Mouse (Mus musculus): ENCODE results near the gene Ing2. TPM values are rescaled to one million over a fixed set of nuclear protein-coding genes. Genes with fewer than 3 reads are reported as not detected.

The Ing2 gene
- polyA plus RNA-seq (2012) = 5.9 and 9.0 TPM in 2 replicates

DNA sequence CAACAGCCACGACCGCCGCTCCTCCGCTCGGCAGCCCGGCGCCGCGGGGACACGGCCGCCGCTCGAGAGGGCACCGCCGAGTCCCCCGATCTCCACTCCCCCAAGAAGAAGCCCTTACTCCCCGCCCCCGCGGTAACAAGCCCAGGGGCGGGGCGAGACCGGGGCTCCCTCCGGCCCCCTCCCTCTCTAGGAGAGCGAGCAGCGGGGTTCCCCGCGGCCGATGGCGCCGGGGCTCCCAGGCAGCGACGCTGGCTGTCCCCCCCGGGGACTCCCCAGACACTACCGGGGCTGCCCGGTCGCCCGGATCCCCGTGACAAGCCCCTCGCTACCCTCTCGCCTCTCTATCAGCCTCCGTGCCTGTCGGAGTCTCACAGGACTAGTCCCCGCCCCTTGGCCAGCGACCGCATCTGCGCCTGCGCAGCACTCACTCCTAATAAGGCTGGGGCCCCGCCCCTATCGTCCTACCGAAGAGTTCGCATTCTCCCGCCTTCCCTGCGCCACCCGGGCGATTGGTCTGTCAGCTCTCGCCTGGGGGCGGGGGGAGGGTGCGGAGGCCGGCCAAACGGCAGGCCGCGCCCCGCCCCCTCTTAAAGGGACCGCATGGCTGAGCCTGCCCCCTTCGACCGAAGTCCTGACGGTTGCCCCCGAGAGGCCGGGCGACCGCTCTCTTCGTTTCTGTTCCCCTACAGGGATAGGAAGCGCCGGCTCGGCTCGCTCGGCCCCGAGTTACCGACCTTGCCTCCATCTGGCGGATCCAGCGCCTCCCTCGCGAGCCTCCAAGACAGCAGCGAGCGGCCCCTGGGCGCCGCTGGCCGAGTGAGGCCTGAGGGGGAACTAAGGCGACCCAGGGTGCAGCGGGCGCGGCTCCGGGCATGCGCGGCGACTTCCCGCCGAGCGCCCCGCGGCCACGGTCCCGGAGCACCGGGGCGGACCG is at the start of gene Ing2:
Gene Ing2 (minus strand): TSS at position 780 of the 934 bp plus-strand sequence.
- no peak for TF ChIP-seq GATA1 (IDR thresholded peaks at IDR 0.05; ENCODE audit: low read length)

GRCm38 (mm10) chr8:47721609-47722008 is 46.3 kb upstream of the Ing2 start:
- no peak for TF ChIP-seq GATA1 (IDR thresholded peaks at IDR 0.05; ENCODE audit: low read length)

GRCm38 (mm10) chr8:47718641-47719040 is 43.3 kb upstream of the Ing2 start:
- no peak for TF ChIP-seq GATA1 (IDR thresholded peaks at IDR 0.05; ENCODE audit: low read length)

DNA sequence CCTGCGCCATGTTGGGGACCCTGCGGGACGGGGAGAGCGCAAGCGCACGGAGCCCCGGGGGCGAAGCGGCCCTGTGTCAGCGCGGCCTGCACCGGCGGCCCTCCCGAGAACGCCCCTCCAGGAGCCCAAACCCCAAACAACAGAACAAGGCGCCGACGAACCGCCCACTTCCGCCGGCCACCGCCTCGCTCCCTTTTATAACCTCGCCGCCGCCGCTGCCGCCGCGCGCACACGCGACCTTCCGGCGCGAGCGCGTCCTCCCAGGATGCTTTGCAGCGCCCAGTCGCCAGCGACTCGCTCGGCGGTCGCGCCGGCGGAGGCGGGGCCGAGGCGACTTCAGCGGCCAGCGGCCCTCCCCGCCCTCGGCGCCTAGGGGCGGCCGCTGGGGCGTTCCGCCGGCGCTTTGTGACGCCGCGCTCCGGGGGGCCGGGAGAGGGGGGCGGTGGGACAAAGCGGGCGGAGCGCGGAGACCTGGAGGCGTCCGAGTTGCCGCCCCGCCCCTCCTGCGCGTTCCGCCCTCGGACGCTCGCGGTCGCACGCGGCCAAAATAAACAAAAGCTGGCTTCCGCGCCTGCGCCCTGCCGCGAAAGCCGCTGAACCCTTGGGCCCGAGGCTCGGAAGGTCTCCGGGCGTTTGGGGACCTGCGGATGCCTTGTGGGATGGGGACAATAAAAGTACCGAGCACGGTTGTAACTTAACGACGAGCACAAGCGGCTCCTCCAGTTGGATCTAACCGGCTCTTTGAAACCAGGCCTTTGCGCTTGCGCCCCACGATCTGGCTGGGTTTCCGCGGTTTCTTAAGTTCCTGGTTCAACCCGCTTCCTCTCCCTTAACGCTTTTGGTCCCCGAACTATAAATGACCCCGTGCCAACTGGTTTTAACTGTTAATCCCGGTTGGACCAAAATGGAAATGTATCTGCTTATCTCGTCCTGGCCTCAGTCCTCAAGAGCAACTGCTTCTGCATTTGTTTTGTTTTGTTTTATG is 38.7 kb upstream of the Ing2 start, which contains the start of gene Cdkn2aip:
Gene Cdkn2aip (minus strand): TSS at position 172 of the 985 bp plus-strand sequence.
- TF ChIP-seq GATA1 (IDR thresholded peaks at IDR 0.05; ENCODE audit: low read length) = no peak

GRCm38 (mm10) chr8:47713171-47713663 is 37.9 kb upstream of the Ing2 start:
- TF ChIP-seq GATA1 (IDR thresholded peaks at IDR 0.05; ENCODE audit: low read length) = no peak

GRCm38 (mm10) chr8:47708106-47708505 is 32.8 kb upstream of the Ing2 start:
- no peak for TF ChIP-seq GATA1 (IDR thresholded peaks at IDR 0.05; ENCODE audit: low read length)

GRCm38 (mm10) chr8:47706746-47707145 is 31.4 kb upstream of the Ing2 start:
- no peak for TF ChIP-seq GATA1 (IDR thresholded peaks at IDR 0.05; ENCODE audit: low read length)

GRCm38 (mm10) chr8:47702333-47702732 is 27.0 kb upstream of the Ing2 start:
- TF ChIP-seq GATA1 (IDR thresholded peaks at IDR 0.05; ENCODE audit: low read length) = no peak

DNA sequence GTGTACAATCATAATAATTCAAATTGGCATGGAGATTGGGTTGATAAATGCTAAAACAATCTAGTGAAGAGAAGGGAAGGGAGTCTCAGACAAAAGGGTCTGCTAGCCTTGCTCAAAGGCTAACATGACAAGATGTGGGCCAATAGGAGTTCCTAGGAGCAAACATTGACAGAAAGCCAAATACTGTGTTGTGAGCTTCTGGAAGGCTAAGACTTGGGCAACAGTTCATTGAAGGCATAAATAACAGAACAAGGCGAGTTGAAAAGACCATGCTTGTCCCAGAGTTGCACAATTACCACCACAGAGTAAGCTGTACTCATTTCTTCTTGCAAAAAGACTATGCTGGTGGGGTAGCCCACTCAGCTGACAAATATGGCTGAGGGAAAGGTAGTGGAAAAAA is 22.3 kb upstream of the Ing2 start:
- no peak for TF ChIP-seq GATA1 (IDR thresholded peaks at IDR 0.05; ENCODE audit: low read length)

DNA sequence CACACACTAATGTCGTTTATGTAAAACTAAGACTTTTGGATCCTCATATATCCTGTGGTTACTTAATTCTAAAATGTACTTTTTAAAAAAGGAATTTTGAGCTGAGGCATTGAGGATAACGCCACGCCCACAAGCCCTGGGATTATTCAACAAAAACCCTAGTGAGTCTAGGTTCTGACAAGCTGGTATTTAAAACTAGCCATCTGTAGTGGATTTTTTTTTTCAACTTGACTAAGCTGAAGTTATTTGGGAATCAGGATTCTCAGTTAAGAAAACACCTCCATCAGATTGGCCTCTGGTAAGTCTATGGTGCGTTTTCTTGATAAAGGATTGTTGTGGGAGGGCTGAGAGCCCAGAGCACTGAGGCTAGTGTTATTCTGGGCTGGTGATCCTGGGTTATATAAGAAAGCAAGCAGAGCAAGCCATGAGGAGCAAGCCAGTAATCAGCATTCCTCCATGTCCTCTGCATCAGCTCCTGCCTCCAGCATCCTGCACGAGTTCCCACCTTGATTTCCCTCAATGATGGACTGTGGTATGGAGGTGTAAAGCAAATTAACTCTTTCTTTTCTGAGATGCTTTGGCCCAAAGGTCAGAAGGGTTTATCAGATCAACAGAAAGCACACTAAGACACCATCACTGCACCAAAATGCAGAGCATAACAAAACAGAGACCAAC is 20.2 kb upstream of the Ing2 start:
- TF ChIP-seq GATA1 (IDR thresholded peaks at IDR 0.05; ENCODE audit: low read length) = no peak

DNA sequence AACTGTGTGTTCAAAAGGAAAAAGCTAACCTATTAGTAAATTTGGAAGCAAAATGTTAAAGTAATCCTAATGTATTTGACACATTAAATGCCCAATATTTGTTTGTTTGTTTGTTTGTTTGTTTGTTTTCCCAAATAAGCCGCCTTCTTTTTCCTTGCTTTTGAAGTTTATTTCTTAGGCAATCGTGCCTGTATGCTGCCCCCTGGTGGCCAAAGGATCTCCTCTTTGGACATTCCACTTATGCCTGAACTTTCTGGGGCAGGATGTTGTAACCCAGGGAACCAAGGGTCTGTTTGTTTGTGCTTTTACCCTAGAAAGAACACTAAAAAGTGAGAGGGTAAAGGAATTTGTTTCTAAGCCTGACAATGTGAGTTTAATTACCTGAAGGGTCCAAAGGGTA is 17.8 kb upstream of the Ing2 start:
- no peak for TF ChIP-seq GATA1 (IDR thresholded peaks at IDR 0.05; ENCODE audit: low read length)

- TF ChIP-seq GATA1 (IDR thresholded peaks at IDR 0.05; ENCODE audit: low read length) = no peak
Observed at GRCm38 (mm10) chr8:47691831-47692230, 16.5 kb upstream of the Ing2 start.

DNA sequence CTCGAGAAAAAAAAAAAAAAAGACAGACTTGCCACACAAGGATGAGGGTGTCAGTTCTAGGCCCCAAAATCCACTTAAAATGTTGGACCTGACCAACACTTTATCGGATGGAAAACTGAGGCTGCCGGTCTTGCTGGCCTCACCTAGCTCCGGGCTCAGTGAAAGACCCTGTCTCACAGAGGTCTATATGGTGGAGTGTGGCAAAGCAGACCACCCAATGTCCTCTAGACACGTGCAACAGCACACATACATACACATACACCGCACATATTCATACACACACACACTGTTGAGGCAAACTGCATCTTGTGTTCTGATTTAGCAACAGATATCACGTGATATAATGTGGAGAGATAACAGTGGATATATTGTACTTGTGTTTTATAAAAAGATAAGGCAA is 15.9 kb upstream of the Ing2 start:
- TF ChIP-seq GATA1 (IDR thresholded peaks at IDR 0.05; ENCODE audit: low read length) = no peak

GRCm38 (mm10) chr8:47690674-47691078 is 15.3 kb upstream of the Ing2 start:
- TF ChIP-seq GATA1 (IDR thresholded peaks at IDR 0.05; ENCODE audit: low read length) = no peak

DNA sequence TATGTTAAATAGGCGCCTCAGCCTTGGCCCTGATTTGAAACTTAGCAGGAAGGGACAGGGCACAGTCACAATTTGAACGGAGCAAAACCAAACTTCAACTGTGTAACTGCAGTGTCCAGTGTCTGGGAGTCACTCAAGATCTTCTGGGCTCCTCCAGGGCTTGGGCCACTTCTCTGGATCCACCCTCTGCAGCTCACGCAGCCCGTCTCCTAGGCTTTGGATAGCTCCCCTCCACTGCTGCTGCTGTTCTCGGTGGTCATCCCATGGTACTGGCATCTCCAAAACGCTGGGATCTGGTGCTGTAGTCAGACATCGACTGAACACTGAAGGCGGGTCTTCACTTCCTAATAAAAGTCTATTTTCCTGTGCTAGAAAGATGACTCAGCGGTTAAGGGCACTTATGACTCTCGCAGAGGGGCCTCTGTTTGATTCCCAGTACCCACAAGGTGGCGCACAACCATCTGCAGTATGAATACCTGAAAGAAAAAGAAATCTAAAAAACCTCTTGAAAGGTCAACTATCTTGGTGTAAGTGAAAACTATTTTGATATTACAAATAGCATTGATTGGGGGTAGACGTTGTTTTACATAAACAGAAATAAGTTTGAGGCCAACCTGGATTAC is 14.5 kb upstream of the Ing2 start:
- no peak for TF ChIP-seq GATA1 (IDR thresholded peaks at IDR 0.05; ENCODE audit: low read length)

Data from G1E-ER4 (cell line).